Mouse (Mus musculus) megakaryocyte, embryonic 14.5 days (primary cell): ENCODE measurements around the gene Aanat.

Experiments
- FLI1 ChIP-seq: IDR thresholded peaks from 2 replicates; pipeline ENCODE4 v1.6.1; 2012; ENCODE audit warnings: low read length, inconsistent platforms, mixed read lengths
- GATA1 ChIP-seq: IDR thresholded peaks from 3 replicates; pipeline ENCODE4 v1.6.1; 2012; ENCODE audit warnings: mixed read lengths, low read length, inconsistent platforms, borderline replicate concordance

DNA sequence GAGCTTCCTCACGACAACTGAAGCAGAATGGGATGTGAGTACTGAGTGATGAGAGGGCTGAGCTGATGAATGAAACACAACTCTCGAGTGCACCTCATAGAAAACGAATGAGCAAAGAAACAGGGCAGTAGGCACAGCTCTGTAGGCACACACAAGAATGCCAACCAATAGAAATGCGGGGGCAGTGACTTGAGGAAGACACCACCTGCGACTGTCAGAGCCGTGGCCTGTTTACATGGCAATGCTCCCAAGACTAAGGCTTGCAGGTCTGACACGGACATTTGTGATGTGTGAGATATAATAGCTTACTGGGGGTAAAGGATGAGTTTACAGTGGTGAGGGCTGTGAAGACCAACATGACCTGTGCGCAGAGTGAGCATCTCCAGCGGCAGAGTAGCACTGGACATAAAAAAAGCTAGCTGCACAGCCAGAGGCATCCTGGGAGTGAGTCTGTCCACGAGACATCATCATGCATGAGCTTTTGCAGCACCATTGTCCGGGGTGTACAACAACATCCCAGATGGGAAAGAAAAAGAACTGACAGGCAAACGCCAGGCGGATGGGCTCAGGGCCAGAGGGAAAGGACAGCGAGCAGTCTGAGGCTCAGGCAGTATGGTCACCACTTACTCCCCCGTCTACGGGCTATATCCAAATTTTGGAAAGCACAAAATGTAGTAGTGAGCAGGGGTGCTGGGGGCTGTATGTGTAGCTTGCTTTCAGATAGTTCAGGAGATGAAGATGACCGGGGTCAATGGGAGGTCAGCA lies 38.8 kb upstream of the Aanat start:
- TF ChIP-seq GATA1 (no peak), FLI1 (no peak)
